Mouse (Mus musculus) frontal cortex, adult (tissue): Measurements from ENCODE around the gene Grk6.
"Not testable (repeated sequence)": the region's sequence is repeated elsewhere in the genome, so short reads cannot be mapped to it uniquely, and the experiment has no call there.

Source experiments
- ATAC-seq: cut with Nextera tagmentation; 2 replicates; pipeline ENCODE4 v1.9.2; 2017; ENCODE audit warnings: mild to moderate bottlenecking, moderate library complexity, mixed read lengths; ENCODE audit not compliant: low TSS enrichment

Grk6 gene

DNA sequence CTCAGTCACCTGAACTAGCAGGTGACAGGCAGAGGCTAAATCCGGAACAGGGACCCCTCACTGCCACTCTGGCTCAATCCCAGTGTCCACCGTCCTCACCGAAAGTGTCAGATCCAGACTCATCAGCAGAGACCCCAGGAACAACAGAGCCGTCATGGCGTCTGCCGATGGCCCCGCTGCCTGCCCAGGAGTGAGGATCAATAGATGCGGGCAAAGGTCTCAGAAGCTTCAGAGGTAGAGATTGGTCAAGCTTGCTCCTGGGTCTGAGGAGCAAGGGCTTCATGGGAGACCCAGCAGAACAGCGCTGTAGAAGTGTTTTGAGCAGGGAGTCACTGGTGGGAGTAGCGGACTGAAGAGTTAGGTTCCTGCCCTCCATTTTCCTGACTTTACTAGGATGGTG, 18.3 kb upstream of the Grk6 start, which contains the start of gene F12:
F12 (minus strand) TSS at position 181 of the 400 bp plus-strand sequence.
- no peak for ATAC-seq

DNA sequence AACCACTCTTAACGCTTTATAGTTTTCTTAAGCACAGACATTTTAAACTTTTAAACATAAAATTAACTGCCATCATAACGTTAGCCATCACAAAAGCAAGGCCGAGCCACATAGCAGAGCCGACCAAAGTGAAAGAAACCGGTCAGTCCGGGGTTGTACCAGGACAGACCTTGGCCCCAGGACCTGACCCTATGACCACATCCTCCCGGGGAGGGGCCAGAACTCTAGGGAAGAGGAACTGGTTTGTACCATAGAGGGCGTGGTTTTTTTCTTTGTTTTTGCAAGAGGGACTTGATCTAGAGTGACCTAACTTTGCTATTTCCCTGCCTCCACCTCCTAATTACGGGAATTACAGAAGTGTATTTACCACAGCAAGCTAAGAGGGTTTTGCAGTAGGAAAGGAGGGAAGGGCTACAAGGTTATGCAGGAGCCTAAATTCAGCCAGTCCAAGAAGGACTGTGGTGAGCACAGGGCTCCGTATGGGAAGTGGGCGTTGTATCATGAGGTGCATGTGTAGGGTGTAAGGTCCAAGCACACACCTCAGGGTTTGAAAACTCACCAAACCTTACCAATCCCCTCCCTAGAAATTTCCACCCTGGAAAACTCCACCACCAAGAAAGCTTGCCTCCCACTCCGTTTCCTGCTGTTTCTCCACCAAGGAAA, 15.5 kb upstream of the Grk6 start:
- ATAC-seq, result no peak

DNA sequence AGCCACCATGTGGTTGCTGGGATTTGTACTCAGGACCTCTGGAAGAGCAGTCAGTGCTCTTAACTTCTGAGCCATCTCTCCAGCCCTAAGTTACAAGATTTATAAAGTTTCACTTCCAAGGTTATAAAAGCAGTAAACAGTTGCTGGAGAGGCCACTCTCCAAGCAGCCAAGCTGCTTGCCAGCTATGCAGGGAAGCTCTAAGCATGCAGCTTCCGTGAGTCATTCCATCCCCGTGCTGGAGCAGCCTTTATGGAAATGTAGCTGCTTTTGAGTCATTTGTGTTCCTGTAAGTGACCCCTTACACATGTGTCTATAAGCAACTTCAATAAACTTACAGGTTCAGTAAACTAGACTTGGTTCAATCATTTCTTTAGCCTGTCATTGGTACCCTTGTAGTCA, 14.3 kb upstream of the Grk6 start:
- no peak; the same call in 1 of the 2 replicates for ATAC-seq

DNA sequence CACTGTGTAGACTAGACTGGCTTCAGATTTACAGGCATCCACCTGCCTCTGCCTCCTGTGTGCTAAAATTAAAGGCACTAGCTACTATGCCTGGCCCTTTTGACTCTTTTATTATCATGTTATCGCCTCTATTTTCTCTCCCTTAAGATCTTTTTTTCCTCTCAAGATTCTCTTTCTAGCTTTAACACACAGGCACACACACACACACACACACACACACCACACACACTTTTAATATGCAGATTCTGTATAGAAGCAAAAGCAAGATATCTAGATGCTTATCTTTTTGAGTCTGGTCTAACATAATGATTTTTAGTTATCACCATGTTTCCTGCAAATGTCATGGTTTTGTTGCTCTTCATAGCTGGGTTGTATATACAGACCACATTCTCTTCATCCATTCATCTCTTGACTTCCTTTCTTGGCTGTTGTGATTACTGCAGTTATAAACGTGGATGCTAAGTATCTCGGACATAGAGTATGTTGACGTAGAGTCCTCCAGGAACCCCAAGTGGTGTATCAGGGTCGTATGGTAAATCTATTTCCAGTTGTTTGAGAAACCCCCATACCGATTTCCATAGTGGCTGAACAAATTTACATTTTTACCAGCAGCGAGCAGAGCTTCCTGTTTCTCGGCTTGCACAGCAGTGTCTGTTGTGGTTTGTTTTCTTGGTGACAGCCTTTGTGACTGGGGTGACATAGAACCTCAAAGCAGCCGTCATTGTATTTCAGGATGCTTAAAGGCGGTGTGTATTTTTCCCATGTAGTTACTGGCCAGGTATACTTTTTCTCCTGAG, 12.8 kb upstream of the Grk6 start:
- ATAC-seq, result no peak

GRCm38 (mm10) chr13:55437111-55437629, 7.7 kb upstream of the Grk6 start:
- not testable (repeated sequence) for ATAC-seq

DNA sequence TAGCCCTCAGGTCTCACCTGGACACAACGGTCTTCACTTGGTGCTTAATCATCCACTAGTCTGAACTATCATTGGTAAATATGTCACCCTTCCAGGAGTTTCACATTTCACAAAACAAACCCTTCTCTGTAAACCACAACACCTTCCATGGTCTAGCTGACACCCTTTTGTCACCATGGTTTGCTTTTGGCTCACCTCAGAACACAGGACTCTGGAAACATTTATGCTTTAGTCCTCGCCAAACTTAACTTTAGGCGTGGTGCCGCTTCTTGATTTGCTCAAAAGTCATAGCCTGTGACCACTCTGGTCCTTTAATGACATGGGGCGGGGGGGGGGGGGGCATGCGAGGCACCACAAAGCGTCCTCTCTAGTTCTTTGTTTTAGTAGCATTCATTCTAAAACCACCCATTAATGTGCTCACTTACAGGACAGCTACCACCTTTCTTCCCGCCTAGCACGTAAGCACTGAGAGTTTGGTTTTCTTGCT, 1.0 kb upstream of the Grk6 start:
- no peak for ATAC-seq

DNA sequence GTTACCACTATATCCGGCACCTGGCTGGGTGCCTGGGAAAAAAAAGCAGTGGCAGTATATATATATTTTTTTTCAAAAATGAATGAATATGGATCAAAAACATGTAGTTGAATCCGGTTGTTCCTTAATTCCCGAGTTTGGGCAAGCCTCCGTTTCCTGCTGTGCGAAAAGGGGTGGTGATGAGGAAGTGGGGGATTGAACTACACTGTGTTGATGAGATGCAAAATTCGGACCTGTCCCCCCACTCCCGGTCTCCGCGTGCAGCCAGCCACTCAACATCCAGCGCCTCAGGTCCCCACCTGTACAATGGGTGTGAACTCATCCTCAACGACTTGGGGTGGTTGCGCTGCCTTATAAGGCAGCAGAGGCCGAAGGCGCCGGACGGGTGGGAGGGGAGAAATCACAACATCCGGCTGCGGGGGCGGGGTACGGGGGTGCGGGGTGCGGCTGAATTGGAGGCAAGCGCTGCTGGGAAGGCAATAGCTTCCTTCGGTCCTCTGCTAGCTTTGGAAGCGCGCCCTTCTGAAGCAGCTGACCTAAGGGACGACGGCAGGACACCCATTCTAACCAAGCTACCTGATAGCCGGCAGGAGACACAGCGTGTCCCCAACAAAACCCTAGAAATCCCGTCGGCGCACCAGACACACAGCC, 461 bp upstream of the Grk6 start:
- peak; percentile 25 for ATAC-seq

GRCm38 (mm10) chr13:55445361-55446091, 654 bp downstream of the Grk6 start:
- ATAC-seq, result peak; percentile 36; the same call in 1 of the 2 replicates

DNA sequence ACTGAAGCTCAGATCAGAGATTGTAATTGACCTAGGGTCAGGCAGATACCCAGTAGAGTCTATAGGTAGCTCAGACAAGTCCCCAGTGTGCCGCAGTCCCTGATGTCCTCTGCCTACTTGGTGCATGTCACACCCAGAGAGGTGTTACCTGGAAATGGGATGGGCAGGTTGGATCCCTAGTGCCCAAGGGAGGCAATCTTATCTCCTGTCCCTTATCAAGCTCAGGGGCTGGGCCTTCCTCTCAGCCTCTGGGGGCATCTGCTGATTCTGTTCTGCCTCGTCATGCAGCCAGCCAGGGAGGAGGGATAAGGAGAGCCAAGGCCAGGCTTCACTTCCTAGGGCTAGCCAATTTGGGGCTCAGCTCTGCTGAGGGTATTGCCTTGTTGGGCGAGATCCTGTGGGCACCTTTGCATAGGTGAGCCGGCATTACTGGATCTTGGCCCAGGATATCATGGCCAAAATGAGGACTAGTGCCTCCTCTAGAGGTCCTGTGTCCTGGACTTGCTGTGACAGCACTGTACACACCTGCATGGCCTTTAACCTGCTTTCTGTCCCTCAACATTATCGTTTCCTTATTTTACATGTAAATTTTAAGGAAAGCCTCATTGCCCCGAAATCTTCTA, 1.7 kb downstream of the Grk6 start:
- no peak for ATAC-seq

GRCm38 (mm10) chr13:55447543-55447943, 2.7 kb downstream of the Grk6 start:
- ATAC-seq, result no peak

GRCm38 (mm10) chr13:55448131-55448530, 3.3 kb downstream of the Grk6 start:
- ATAC-seq, result no peak

DNA sequence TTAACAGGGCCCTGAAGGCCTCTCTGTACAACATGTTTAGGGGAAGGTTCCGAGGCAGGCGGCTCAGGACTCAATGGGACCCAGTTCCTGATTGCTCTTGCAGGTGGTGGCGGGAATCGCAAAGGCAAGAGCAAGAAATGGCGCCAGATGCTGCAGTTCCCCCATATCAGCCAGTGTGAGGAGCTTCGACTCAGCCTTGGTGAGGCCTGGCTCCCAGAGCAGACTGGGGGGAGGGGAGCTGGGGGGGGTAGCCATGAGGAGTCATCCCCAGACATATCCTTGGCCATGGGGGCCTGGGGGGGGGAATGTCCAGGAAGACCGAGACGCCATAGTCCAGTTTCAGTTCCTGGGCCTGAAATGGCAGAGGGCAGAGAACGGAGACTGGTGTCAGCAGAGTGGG, 4.3 kb downstream of the Grk6 start:
- no peak for ATAC-seq

DNA sequence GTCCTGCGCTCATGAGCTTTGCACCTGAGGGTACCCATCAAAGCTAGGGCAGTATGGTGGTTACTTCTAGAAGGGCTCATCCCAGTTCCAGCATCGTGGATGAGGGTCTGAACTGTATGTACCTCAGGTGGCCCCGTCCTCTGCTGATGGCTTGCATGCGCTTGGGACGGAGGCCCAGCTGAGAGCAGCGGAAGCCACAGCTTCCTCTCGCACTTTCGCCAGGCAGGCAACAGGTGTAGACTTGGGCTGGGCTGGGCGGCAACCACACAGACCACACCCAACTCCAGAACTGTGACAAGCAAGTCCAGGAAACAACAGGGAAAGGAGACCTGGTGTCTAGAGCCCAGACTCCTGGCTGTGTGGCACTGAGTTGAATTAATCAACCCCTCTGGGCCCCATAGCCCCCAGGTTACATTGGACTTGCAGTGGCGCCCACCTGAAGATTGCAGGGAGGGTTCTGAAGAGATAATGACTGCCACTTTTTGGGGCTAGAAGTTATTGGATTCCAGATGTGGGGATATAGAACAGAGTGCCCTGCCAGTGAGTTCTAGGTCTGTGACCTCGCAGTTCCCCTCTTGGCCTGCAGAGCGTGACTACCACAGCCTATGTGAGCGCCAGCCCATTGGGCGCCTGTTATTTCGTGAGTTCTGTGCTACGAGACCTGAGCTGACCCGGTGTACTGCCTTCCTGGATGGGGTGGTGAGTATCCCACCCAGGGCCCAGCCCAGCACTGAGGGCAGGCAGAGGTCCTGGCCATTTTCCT, 5.0 kb downstream of the Grk6 start:
- no peak for ATAC-seq

GRCm38 (mm10) chr13:55450511-55450980, 5.7 kb downstream of the Grk6 start:
- peak; percentile 58; the same call in 1 of the 2 replicates for ATAC-seq

GRCm38 (mm10) chr13:55451296-55451695, 6.4 kb downstream of the Grk6 start:
- no peak for ATAC-seq

- ATAC-seq, result no peak
Measured at GRCm38 (mm10) chr13:55451785-55452549, 7.1 kb downstream of the Grk6 start.

- ATAC-seq, result no peak
Measured at GRCm38 (mm10) chr13:55462965-55463364, 18.1 kb downstream of the Grk6 start.

- ATAC-seq, result peak; percentile 8; the same call in 1 of the 2 replicates
Measured at GRCm38 (mm10) chr13:55463399-55464026, 18.6 kb downstream of the Grk6 start.
